Mouse (Mus musculus): ENCODE measurements around the gene Olfr1257. TPM values are rescaled to one million over a fixed set of nuclear protein-coding genes. Genes with fewer than 3 reads are reported as not detected.
"Not testable (repeated sequence)": the region's sequence is repeated elsewhere in the genome, so short reads cannot be mapped to it uniquely, and the experiment has no call there.

The Olfr1257 gene
- not detected for total RNA-seq (2021)

DNA sequence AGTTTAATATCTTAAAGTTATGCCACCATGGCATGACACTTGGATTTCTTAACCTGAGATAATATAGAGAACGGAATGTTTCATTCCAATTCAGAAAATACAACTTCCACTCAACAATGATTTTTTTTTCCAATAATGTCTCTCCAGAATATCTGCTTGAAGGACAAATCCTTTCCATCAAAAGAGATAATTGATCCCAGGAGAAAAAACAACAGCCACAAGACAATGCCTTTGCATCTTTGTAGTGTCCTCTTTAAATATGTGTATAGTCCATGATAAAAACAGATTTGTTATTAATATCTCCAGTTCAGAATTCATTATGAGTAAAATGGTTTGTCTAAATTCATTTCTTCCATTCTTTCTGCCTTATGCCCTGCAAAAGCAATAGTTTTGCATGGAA, at the start of gene Olfr1257:
Olfr1257 (plus strand) TSS at position 301 of the 400 bp plus-strand sequence.
- intact Hi-C loops (cut with DNase I) = no loop called here
- no peak for DNase-seq

DNA sequence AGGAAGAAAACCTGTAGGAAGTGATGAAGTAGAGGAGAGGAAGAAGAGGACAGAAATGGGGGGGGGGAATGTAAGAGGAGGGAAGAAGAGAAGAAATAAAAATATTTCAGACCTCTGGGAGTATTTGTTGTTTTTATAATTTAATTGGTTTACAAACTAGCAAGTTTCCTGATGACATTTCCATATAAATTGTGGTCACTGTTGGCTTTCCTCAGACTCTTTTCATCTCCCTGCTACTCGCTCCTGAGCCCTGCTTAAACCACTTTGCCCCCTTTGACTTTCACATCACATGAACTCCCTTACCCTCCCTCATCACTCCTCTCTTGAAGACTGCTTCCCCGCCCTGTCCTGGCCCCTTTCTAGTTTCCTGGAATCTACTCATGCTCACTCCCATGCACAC, 36.8 kb upstream of the Olfr1257 start, which contains the start of gene Olfr1256:
Olfr1256 (minus strand) TSS at position 101 of the 400 bp plus-strand sequence.
- no peak for DNase-seq
- intact Hi-C loops (cut with DNase I) = no loop called here

DNA sequence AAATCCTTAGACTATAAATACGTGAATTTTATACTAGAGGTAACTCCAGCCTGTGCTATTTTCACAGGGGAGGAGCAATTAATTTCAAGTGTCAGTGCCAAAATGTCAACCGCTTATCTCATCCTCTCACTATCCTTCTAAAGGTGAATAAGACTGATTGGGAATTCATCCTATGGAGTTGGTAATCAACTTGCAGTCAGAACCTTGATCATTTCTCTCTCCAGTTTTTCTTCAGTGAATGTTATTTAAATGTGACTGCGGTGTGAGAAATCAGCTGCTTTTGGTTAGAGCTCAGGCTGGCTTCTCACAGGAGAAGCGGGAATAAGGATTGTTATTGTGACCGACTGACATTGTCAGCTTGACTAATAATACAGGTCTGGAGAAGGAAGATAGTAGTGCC, 30.1 kb upstream of the Olfr1257 start, which contains the start of gene Olfr48:
Olfr48 (minus strand) TSS at position 101 of the 400 bp plus-strand sequence.
- DNase-seq = no peak
- intact Hi-C loops (cut with DNase I) = no loop called here

- DNase-seq = no peak
- intact Hi-C loops (cut with DNase I) = no loop called here
Observed at GRCm38 (mm10) chr2:89849230-89849629, 29.0 kb upstream of the Olfr1257 start.

- DNase-seq; intact Hi-C loops (cut with DNase I): not testable (repeated sequence)
Observed at GRCm38 (mm10) chr2:89912616-89913015, 34.4 kb downstream of the Olfr1257 start.

- DNase-seq = no peak
- intact Hi-C loops (cut with DNase I) = no loop called here
Observed at GRCm38 (mm10) chr2:89927009-89927408, 48.8 kb downstream of the Olfr1257 start, which contains the start of gene Olfr1258. Olfr1258 (plus strand) TSS chr2:89927309.

Other genes with a start within 250 kb of the Olfr1257 start
- gene Olfr1249, start 243.5 kb upstream of the Olfr1257 start, total RNA-seq (2021) = not detected
- under 1 TPM in 1 of 2 experiments, not detected in 1; 0.08 TPM for gene Olfr1250, start 217.0 kb upstream of the Olfr1257 start, total RNA-seq (2021)
- not detected for gene Olfr1251, start 206.5 kb upstream of the Olfr1257 start, total RNA-seq (2021)
- not detected for gene Olfr1252, start 153.4 kb upstream of the Olfr1257 start, total RNA-seq (2021)
- not detected for gene Olfr1253, start 121.3 kb upstream of the Olfr1257 start, total RNA-seq (2021)
- not detected for gene Olfr1254, start 84.8 kb upstream of the Olfr1257 start, total RNA-seq (2021)
- gene Olfr1255, start 66.4 kb upstream of the Olfr1257 start, total RNA-seq (2021) = not detected
- not detected for gene Olfr1256, start 36.9 kb upstream of the Olfr1257 start, total RNA-seq (2021)
- gene Olfr48, start 30.2 kb upstream of the Olfr1257 start, total RNA-seq (2021) = not detected
- not detected for gene Olfr1258, start 48.9 kb downstream of the Olfr1257 start, total RNA-seq (2021)
- not detected for gene Olfr1259, start 70.2 kb downstream of the Olfr1257 start, total RNA-seq (2021)
- gene Olfr1260, start 95.9 kb downstream of the Olfr1257 start, total RNA-seq (2021) = not detected
- gene Olfr1261, start 112.8 kb downstream of the Olfr1257 start, total RNA-seq (2021) = under 1 TPM in 1 of 2 experiments, not detected in 1; 0.12 TPM
- gene Olfr1262, start 121.7 kb downstream of the Olfr1257 start, total RNA-seq (2021) = not detected
- not detected for gene Olfr1263, start 133.7 kb downstream of the Olfr1257 start, total RNA-seq (2021)
- gene Olfr1264, start 147.1 kb downstream of the Olfr1257 start, total RNA-seq (2021) = not detected
- gene Olfr1265, start 156.9 kb downstream of the Olfr1257 start, total RNA-seq (2021) = under 1 TPM in 1 of 2 experiments, not detected in 1; 0.06 TPM
- not detected for gene Olfr140, start 185.2 kb downstream of the Olfr1257 start, total RNA-seq (2021)
- gene Olfr1269, start 243.0 kb downstream of the Olfr1257 start, total RNA-seq (2021) = not detected

Measured in left cerebral cortex, postnatal 4 days (tissue).